Mouse (Mus musculus): ENCODE data around the gene Nupr1l.

The Nupr1l gene

DNA sequence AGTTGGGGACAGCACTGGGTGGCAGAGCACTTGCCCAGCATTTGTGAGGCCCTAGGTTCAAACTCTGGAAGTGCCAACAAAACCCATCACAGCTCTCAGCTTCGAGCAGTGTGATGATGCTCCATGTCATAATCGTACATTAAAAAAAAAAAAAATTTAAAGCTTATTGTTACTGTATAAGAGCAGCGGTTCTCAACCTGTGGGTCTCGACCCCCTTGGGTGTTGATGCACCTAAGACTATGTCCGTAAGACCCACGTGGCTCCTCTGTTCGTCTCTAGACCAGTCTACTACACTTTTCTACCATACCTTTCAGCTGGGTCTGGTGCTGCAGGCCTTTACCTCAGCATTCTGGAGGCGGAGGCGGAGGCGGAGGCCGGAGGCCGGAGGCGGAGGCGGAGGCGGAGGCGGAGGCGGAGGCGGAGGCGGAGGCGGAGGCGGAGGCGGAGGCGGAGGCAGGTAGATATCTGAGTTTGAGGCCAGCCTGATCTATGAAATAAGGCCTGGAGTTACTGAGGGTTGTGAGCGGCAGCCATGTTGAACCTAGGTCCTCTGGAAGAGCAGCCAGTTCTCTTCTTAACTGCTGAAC, 9.8 kb downstream of the Nupr1l start:
- DNase-seq (ENCODE audit: low spot score): no peak

DNA sequence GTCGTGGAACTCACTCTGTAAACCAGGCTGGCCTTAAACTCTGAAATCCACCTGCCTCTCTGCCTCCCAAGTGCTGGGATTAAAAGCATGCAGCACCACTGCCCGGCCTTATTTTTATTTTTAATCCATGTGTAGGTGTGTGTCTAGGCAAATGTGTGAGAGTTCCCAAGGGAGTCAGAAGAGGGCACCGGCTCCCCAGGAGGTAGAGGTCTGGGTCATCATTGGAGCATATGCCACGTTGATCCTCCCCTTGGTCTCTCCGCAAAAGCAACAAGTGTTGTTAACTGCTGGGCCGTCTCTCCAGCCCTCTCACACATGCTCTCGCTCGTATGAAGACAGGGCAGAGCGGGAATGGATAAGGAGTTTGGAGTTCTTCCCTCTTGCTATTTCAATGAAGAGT, 10.4 kb downstream of the Nupr1l start:
- DNase-seq (ENCODE audit: low spot score): no peak

GRCm38 (mm10) chr5:129919320-129919719, 11.0 kb downstream of the Nupr1l start:
- no peak for DNase-seq (ENCODE audit: low spot score)

- DNase-seq (ENCODE audit: low spot score): no peak
Measured at GRCm38 (mm10) chr5:129921972-129922371, 13.6 kb downstream of the Nupr1l start.

GRCm38 (mm10) chr5:129924820-129925452, 16.6 kb downstream of the Nupr1l start:
- DNase-seq (ENCODE audit: low spot score): no peak

- DNase-seq (ENCODE audit: low spot score): no peak
Measured at GRCm38 (mm10) chr5:129925933-129926332, 17.6 kb downstream of the Nupr1l start.

DNA sequence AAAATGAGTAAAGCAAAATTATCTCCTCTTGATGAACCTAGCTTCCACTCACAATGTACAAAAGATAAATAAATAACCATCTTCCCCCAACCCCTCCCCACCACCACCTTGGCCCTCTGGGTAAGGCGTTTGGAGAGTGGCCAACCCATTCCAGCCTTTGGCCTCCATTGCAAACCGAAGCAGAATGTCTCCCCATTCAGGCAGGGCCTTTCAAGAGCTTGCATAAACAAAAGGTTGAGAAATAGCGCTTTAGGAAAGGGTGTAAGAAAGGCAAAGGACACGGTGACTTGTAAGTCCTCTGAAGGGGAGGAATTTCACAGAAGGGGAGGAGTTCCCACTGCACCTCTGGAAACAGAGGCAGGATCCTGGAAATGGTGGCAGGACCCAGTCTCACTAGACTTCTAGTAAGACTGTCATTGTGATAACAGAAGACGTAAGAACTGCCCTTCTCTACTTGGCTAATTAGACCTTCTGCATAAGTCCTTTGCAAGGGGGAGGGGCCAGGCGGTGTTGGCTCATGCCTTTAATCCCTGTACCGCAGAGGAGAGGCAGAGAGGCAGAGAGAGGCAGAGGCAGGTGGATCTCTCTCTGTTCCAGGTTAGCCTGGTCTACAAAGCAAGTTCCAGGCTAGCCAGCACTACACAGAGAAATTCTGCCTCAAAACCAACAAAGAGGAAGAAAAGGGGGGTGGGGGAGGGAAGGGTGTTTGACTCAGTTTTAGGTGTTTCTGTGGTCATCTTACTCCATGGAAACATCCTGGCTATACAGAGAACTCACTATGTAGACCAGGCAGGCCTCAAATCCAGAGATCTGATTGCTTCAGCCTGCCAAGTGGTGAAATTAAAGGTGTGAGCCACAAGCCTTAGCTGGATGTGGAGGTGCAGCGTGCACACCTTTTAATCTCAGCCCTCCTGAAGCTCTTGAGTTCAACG, 21.9 kb downstream of the Nupr1l start:
- no peak for DNase-seq (ENCODE audit: low spot score)

DNA sequence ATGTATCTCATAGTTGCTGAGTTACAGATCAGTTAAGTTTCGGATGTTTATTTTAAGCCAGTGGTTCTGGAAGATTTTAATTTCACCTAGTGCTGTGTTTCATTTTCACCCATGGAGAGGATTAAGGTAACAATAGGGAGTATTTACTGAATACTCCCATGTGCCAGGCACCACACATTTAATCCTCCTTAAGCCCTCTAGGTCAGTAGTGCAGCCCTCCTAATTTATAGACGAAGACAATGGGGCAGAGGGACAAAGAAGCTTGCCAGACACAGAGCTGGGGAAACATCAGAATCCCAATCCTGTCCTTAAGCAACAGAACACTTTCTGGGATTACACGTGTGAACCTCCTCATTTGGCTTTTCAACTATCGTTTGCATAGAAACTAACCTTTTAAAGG, 28.6 kb downstream of the Nupr1l start:
- peak; percentile 3 for DNase-seq (ENCODE audit: low spot score)

DNA sequence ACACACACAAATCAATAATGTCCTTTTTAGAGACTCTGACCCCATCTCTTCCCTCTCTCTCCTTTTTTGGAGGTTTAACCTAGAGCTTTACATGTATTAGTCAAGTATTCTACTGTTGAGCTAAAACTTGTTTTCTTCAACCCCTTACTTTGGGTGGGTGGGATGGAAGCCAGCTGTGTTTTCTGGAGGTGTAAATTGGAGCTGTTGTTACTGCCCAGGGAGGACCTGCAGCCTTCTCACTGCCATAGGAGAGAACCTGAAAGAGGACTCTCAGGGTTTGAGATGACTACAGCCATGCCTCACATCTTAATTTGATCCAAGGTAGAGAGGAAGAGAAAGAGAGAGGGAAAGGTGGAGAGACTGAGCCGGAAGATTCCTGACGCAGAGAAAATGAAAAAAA, 31.9 kb downstream of the Nupr1l start:
- no peak for DNase-seq (ENCODE audit: low spot score)

DNA sequence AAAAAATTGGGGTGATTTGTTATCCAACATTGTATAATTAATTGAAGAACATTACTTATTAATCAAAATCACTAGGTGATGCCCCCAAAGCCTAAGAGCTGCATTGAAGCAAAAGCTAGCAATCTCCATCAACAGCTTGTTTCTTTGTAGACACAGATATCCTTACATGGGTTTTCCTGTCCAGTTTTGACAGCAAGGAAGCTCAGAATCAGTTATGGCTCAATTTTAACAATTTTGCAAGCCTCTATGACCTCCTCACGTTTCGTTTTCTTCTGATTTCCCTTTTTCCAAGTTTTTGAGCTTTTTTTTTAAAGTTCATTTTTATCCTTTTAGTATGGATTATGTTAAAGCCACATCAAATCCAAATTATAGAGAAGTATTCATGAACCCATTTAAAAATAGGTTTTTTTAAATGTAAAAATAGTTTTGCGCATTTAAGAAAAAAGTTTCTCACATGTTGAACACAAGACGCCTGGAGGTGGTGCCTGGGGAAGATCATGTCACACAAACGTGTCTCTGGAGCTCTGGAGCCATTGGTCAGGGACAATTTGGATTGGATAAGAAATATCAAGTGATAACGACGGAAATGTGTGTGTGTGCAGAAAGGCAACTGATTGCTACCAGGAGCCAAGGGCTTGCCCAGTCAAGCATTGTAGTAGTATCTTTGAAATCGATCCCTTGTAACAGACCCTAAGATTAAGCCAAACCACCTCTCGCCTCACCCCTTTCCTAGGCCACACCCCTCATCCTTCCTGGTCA, 32.6 kb downstream of the Nupr1l start:
- no peak for DNase-seq (ENCODE audit: low spot score)

DNA sequence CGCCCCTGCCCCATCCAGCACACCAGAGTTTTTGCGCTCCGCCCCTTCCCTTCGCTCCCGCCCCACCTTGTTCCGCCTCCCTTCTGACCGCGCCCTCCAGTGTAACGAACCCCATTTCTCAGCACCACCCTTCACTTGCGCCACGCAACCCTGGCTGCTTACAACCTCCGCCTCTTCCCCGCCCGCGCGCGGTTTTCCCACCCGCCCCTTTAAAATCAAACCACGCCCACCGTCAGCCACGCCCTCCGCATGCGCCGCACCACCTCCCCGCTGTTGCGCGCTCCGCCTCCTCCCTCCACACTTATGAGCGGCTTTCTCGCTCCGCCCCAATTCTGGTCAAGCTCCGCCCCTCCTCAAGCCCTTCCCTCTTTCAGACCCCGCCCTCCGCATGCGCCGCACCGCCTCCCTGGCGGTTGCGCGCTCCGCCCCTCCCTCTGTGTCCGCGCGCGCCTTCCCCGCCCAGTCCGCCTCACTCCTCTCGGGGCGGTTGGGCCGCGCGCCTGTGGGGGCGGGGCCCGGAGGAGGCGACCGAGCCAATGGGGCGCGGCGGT, 33.2 kb downstream of the Nupr1l start, which contains the start of gene Vkorc1l1:
Gene Vkorc1l1 (plus strand): TSS at position 476 of the 551 bp plus-strand sequence.
- DNase-seq (ENCODE audit: low spot score): peak; percentile 99

DNA sequence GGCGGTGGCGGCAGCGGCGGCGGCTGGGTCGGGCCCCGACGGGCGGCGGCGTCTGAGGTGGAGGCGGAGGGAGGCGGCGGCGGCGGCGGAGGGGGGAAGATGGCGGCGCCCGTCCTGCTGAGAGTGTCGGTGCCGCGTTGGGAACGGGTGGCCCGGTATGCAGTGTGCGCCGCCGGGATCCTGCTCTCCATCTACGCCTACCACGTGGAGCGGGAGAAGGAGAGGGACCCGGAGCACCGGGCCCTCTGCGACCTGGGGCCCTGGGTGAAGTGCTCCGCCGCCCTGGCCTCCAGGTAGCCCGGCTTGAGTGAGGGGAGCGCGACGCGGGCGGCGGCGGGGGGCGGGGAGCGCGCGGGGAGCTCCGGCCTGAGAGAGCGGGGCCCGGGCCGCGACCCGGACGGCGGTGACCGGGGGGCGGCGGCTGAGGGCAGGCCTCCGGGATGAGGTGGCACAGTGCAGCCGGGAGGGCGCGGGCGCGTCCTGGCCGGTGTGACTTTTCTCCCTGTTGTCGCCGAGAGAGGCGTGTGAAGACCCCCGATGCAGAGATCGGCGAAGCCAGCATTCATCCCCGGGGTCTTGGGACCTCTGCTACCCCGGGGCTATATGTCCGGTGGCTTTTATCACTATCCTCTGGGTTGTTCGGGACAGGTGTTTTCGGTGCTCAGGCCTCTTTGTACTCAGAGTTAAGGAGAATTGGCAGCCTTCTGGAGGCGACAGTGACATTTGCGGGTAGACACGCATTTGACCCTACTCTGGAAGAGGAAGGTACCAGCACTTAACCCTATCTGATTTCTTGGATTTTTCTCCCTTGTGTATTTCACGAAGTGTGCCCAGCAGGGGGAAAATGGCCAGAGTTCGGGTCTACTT, 34.0 kb downstream of the Nupr1l start:
- DNase-seq (ENCODE audit: low spot score): peak; percentile 41

- no peak for DNase-seq (ENCODE audit: low spot score)
Measured at GRCm38 (mm10) chr5:129943402-129943801, 35.1 kb downstream of the Nupr1l start.

- DNase-seq (ENCODE audit: low spot score): no peak
Measured at GRCm38 (mm10) chr5:129947528-129948033, 39.2 kb downstream of the Nupr1l start.

DNA sequence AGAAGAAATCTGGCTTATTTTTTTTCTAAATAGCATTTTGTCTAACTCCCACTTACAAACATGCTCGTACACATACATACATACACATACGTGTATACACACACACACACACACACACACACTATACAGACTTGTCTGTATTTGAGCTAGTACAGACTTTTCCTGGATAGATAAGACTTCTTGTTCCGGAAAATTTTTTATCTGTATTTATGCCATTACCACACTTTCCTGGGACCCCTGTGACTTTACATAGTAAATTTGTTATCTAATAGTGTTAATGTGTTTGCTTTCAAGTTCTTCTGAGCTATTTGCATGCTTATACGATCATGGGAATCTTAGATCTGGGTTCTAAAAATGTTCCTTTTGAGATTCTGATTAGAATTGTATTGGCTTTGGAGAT, 43.8 kb downstream of the Nupr1l start:
- DNase-seq (ENCODE audit: low spot score): no peak

DNA sequence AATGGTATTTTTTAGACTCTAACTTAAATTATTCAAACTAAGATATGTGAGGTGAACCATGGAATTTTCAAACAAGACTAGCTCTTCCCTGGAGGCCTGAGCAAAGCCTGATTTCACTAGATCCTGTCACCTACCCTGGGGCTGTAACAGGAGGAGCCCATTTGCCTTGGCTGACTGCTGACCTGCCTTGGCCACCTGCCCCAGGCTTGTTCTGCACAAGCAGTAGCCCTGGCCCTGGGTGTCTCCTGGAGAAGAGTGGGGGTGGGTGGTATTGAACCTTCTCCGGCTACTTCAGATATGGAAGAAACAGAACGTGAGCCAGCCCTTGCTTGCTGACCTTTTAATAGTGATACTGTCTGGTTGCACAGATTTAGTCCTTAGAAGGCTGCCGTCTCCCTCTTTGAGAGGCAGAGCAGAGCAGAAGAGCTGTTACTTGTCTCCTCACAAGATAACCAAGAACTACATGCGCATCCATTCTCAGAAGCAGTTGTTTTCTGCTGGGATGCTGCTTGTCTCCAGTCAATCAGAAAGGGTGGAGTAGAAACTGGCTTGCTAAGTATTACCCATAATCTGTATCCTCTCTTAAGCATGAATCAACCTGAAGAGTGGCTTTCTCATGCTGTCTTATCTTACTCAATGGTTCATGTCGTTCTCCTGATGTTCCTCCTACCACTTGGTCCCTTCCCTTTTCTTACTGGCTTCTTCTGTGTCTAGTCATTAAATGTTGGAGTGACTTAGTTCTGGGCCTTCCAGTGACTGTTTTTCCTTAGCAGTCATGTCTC, 46.3 kb downstream of the Nupr1l start:
- no peak for DNase-seq (ENCODE audit: low spot score)

- DNase-seq (ENCODE audit: low spot score): no peak
Measured at GRCm38 (mm10) chr5:129955792-129956191, 47.5 kb downstream of the Nupr1l start.

DNA sequence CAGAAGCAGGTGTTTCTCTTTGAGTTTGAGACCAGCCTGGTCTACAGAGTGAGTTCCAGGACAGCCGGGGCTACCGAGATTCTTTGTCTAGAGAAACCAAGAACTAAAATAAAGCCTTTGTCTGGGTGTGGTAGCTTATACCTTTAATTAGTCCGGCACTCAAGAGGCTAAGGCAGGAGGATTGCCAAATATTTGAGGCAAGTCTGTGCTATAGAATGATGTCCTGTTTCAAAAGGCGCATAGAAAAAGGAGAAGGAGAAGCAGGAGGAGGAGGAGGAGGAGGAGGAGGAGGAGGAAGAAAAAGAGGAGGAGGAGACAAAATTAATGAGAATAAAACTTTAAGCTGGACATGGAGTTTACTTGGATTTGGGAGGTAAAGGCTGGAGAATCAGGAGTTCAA, 54.9 kb downstream of the Nupr1l start:
- DNase-seq (ENCODE audit: low spot score): no peak
